8 mouse cellular contexts compared by ENCODE assay signal in genomic region chr17:14455251-14455743, GRCm38 (mm10).
DNase-seq lines count a peak whose midpoint lies in the region; ATAC-seq and TF ChIP-seq lines count a peak whose summit lies in the region.

No protein-coding gene starts in this region.

- no peak overlapping the region for H3K4me3 ChIP-seq in lung, embryonic 16.5 days (ENCODE audit: low read length)
- no peak overlapping the region for H3K4me3 ChIP-seq in lung, adult 2 months (replicated peaks; ENCODE audit: extremely low read depth, low read depth, low read length)
- no peak overlapping the region for H3K4me3 ChIP-seq in embryonic facial prominence, embryonic 12.5 days
- no peak overlapping the region for H3K4me3 ChIP-seq in limb, embryonic 10.5 days
- H3K4me3 ChIP-seq in heart, adult 2 months = no peak overlapping the region
- H3K4me3 ChIP-seq in intestine, postnatal 0 days (ENCODE audit: low read depth, low read length) = no peak overlapping the region

- no peak overlapping the region for H3K9ac ChIP-seq in lung, embryonic 16.5 days (ENCODE audit: low read length)
- no peak overlapping the region for H3K9ac ChIP-seq in embryonic facial prominence, embryonic 12.5 days
- no peak overlapping the region for H3K9ac ChIP-seq in heart, adult 2 months (ENCODE audit: low read depth, low read length)
- no peak overlapping the region for H3K9ac ChIP-seq in intestine, postnatal 0 days (ENCODE audit: low read depth, low read length)

- no peak for TF ChIP-seq CTCF in lung, adult 2 months (IDR thresholded peaks at IDR 0.05; ENCODE audit: insufficient read depth, low read length)
- TF ChIP-seq CTCF in heart, adult 2 months (IDR thresholded peaks at IDR 0.05) = no peak
- no peak for TF ChIP-seq CTCF in intestine, postnatal 0 days (IDR thresholded peaks at IDR 0.05; ENCODE audit: low read depth)

- WGBS in lung, embryonic 16.5 days = 24% methylated on average over 8 of the region's 8 CpGs
- whole genome bisulfite sequencing in lung, adult 2 months = 44% methylated on average over 8 of the region's 8 CpGs
- 51% methylated on average over 8 of the region's 8 CpGs for WGBS in embryonic facial prominence, embryonic 12.5 days
- WGBS in limb, embryonic 10.5 days = 77% methylated on average over 8 of the region's 8 CpGs
- 71% methylated on average over 8 of the region's 8 CpGs for WGBS in heart, adult 2 months
- 59% methylated on average over 8 of the region's 8 CpGs for whole genome bisulfite sequencing in intestine, postnatal 0 days

- peak; percentile 72 for ATAC-seq in lung, embryonic 16.5 days (ENCODE audit: low read depth)
- peak; percentile 35; the same call in 1 of the 2 replicates for ATAC-seq in embryonic facial prominence, embryonic 12.5 days (ENCODE audit: insufficient number of reproducible peaks, insufficient read depth, low FRiP score, low TSS enrichment)
- ATAC-seq in intestine, postnatal 0 days = no peak

- no peak for DNase-seq in lung, adult 2 months
- peak; percentile 80 for DNase-seq in brain, adult 2 months (ENCODE audit: low read depth, low spot score)
- peak; percentile 39 for DNase-seq in limb, embryonic 10.5 days (ENCODE audit: low spot score)
- DNase-seq in heart, adult 2 months = no peak
- DNase-seq in heart, adult 11 months = no peak

- no peak for TF ChIP-seq EP300 in heart, adult 2 months (IDR thresholded peaks at IDR 0.05; ENCODE audit: insufficient read depth, low read depth, low read length)

- no peaks in the 10 kb centered on the region for H3K79me2 ChIP-seq in heart, adult 2 months (replicated peaks; ENCODE audit: control insufficient read depth, insufficient read depth, low read length)

- no peak overlapping the region for H3K4me2 ChIP-seq in lung, embryonic 16.5 days (ENCODE audit: low read depth, low read length)
- no peak overlapping the region for H3K4me2 ChIP-seq in embryonic facial prominence, embryonic 12.5 days (replicated peaks)
- H3K4me2 ChIP-seq in intestine, postnatal 0 days (replicated peaks; ENCODE audit: low read depth) = no peak overlapping the region

- H3K36me3 ChIP-seq in lung, embryonic 16.5 days (ENCODE audit: control insufficient read depth, insufficient read depth, low read length) = no peaks in the 10 kb centered on the region
- no peaks in the 10 kb centered on the region for H3K36me3 ChIP-seq in embryonic facial prominence, embryonic 12.5 days
- H3K36me3 ChIP-seq in limb, embryonic 10.5 days = no peaks in the 10 kb centered on the region
- no peaks in the 10 kb centered on the region for H3K36me3 ChIP-seq in heart, adult 2 months (ENCODE audit: control insufficient read depth, insufficient read depth, low read length)
- H3K36me3 ChIP-seq in intestine, postnatal 0 days (ENCODE audit: control insufficient read depth, insufficient read depth) = no peaks in the 10 kb centered on the region

- peak overlapping the region; percentile 71 for H3K27ac ChIP-seq in lung, embryonic 16.5 days (ENCODE audit: low read length)
- H3K27ac ChIP-seq in embryonic facial prominence, embryonic 12.5 days = peak overlapping the region; percentile 74
- H3K27ac ChIP-seq in limb, embryonic 10.5 days = peak overlapping the region; percentile 73
- no peak overlapping the region for H3K27ac ChIP-seq in heart, adult 2 months
- no peak overlapping the region for H3K27ac ChIP-seq in intestine, postnatal 0 days (ENCODE audit: low read depth, low read length)

- no peaks in the 10 kb centered on the region for H3K27me3 ChIP-seq in lung, embryonic 16.5 days (ENCODE audit: control insufficient read depth, insufficient read depth, low read depth, low read length)
- H3K27me3 ChIP-seq in embryonic facial prominence, embryonic 12.5 days = no peaks in the 10 kb centered on the region
- 0 out of 2 replicates have a peak, but pooled peaks cover 4% of the 10 kb centered on the region for H3K27me3 ChIP-seq in limb, embryonic 10.5 days (ENCODE audit: low read depth, poor library complexity, severe bottlenecking)
- H3K27me3 ChIP-seq in heart, adult 2 months (ENCODE audit: control insufficient read depth, insufficient read depth, low read length) = no peaks in the 10 kb centered on the region
- no peaks in the 10 kb centered on the region for H3K27me3 ChIP-seq in intestine, postnatal 0 days (replicated peaks; ENCODE audit: control insufficient read depth, insufficient read depth, low read length)

- H3K9me3 ChIP-seq in lung, embryonic 16.5 days (ENCODE audit: control insufficient read depth, low read length) = no peaks in the 10 kb centered on the region
- H3K9me3 ChIP-seq in embryonic facial prominence, embryonic 12.5 days = no peaks in the 10 kb centered on the region
- H3K9me3 ChIP-seq in limb, embryonic 10.5 days (replicated peaks) = no peaks in the 10 kb centered on the region
- no peaks in the 10 kb centered on the region for H3K9me3 ChIP-seq in intestine, postnatal 0 days (ENCODE audit: control insufficient read depth)

- intact Hi-C loops in heart, adult 2 months (cut with DNase I) = no loop called here

- peaks cover 17% of the 10 kb centered on the region for H3K4me1 ChIP-seq in lung, embryonic 16.5 days (replicated peaks; ENCODE audit: control insufficient read depth, insufficient read depth, low read length)
- H3K4me1 ChIP-seq in lung, adult 2 months (ENCODE audit: control insufficient read depth, insufficient read depth, low read length) = no peaks in the 10 kb centered on the region
- H3K4me1 ChIP-seq in embryonic facial prominence, embryonic 12.5 days = peaks cover 17% of the 10 kb centered on the region
- peaks cover 20% of the 10 kb centered on the region for H3K4me1 ChIP-seq in limb, embryonic 10.5 days
- H3K4me1 ChIP-seq in heart, adult 2 months (ENCODE audit: control insufficient read depth, insufficient read depth, low read length) = no peaks in the 10 kb centered on the region
- no peaks in the 10 kb centered on the region for H3K4me1 ChIP-seq in intestine, postnatal 0 days (replicated peaks; ENCODE audit: control insufficient read depth, insufficient read depth, low read length)

- no peak for TF ChIP-seq POLR2A in lung, adult 2 months (IDR thresholded peaks at IDR 0.05; ENCODE audit: borderline replicate concordance, extremely low read depth, low read depth, low read length)
- TF ChIP-seq POLR2A in heart, adult 2 months (IDR thresholded peaks at IDR 0.05; ENCODE audit: insufficient read depth, low read depth, low read length) = no peak

Comparison
In these comparisons a context has a peak if more than half of its experiments do, and no peak if none do; other contexts are left out.
1. H3K27ac ChIP-seq: peak in lung, embryonic 16.5 days (single experiment), embryonic facial prominence, embryonic 12.5 days (single experiment) and limb, embryonic 10.5 days (single experiment); none in heart, adult 2 months (single experiment) and intestine, postnatal 0 days (single experiment).
2. DNase-seq: peak in brain, adult 2 months (single experiment) and limb, embryonic 10.5 days (single experiment); none in lung, adult 2 months (single experiment), heart, adult 2 months (0 of 2) and heart, adult 11 months (single experiment).